Mouse (Mus musculus): ENCODE data around the gene Ggact. TPM values are rescaled to one million over a fixed set of nuclear protein-coding genes. Genes with fewer than 3 reads are reported as not detected.

Gene Ggact
- total RNA-seq (2021) = 10 to 100 TPM; 28.9 to 30.4 TPM

DNA sequence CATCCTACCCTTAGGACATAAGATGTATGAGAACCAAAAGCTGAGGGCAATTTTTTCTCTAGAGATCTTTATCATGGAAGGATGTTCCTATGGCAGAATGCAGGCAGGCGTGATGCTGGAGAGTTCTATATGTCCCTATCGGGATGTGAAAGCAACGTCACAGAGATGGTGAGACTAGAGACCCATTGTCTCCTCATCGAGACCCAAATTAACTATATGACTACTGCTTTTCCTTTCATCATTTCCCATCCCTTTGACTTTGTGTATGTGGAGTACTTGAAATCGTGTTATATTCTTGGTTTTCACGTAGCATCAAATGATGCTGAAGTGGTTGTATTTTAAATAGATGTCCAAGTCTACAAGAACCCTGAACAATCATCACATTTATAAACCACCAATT lies at the start of gene Ggact:
Gene Ggact, minus strand, starts transcription at position 101 of the 400 bp plus-strand sequence.
- DNase-seq (ENCODE audit: extremely low spot score in 1 of 2, low spot score in 1 of 2) = no peak

DNA sequence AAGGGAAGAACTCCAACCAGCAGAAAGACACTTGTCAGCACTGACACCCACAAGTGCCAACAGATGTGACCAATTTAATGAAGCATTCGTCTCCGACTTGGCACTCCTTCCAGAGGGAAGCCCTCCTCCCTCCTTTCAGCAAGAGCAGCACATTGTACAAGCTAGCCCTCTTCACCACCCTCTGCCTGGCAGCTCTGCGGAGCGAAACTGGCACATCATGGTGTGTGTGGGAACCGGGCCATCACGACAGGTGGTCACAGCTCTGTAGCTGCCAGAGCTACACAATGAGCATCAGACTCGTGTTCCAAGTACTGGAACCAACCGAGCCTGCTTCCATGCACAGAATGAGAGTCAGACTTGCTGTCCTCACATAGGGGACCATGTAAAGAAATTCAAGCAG lies 44.4 kb upstream of the Ggact start:
- DNase-seq (ENCODE audit: extremely low spot score in 1 of 2, low spot score in 1 of 2) = peak; percentile 81 to 86

DNA sequence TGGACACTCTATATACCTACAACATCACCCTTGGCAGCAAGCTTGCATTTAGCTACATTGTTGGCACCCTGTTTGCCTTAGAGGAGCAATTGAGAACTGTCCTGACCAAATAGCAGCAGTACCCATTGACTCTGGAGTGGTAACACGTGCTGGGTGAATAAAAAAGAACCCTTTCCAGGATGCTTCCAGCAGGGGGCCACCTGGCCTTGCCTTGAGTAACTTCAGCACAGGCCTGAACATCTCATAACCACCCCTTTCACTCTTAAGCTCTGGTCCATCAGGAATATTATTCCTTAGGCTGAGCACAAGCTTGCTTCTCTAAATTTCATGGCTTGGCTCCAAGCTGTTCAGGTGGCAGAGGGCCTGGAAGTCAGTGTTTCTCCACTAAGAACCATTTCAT lies 39.8 kb upstream of the Ggact start:
- peak; percentile 20 to 57 for DNase-seq (ENCODE audit: extremely low spot score in 1 of 2, low spot score in 1 of 2)

GRCm38 (mm10) chr14:122952556-122952955 lies 39.0 kb upstream of the Ggact start:
- no peak for DNase-seq (ENCODE audit: extremely low spot score in 1 of 2, low spot score in 1 of 2)

DNA sequence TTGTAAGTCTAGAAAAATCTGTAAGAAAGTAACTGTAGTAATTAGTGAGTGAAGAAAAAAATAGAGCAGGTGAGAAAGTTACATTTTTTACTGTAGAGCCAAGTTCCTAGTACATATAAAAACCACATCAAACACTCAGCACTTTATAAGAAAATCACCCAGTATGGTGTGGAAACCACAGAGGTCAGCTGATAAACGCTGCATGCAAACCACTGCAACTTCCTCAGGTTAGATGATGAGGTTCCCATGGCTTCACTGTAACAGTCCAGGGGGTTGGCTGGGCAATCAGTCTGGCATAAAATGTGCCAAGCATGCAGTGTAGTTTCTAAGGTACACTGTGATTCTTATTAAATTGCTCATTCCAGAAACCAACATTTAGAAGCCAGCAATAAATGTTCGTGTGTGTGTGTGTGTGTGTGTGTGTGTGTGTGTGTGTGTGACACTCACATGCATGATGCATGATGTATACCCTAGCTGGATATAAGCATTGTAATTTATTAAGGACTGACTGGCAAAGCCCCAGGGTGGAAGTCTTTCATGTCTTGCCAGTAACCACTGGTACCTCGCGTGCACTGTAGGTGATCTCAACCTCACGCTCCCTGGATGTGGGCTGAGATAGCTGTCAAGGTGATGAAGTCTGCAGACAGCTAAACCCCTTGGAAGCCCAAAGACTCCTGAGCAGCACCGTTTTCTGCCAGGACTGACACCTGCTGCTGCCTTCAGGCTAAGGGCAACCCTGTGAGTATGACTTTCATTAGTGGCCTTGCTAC lies 38.3 kb upstream of the Ggact start:
- DNase-seq (ENCODE audit: extremely low spot score in 1 of 2, low spot score in 1 of 2) = no peak

- no peak for DNase-seq (ENCODE audit: extremely low spot score in 1 of 2, low spot score in 1 of 2)
These were observed 37.4 kb upstream of the Ggact start for GRCm38 (mm10) chr14:122950915-122951314.

- DNase-seq (ENCODE audit: extremely low spot score in 1 of 2, low spot score in 1 of 2) = no peak
These were observed 29.9 kb upstream of the Ggact start for GRCm38 (mm10) chr14:122943475-122943853.

DNA sequence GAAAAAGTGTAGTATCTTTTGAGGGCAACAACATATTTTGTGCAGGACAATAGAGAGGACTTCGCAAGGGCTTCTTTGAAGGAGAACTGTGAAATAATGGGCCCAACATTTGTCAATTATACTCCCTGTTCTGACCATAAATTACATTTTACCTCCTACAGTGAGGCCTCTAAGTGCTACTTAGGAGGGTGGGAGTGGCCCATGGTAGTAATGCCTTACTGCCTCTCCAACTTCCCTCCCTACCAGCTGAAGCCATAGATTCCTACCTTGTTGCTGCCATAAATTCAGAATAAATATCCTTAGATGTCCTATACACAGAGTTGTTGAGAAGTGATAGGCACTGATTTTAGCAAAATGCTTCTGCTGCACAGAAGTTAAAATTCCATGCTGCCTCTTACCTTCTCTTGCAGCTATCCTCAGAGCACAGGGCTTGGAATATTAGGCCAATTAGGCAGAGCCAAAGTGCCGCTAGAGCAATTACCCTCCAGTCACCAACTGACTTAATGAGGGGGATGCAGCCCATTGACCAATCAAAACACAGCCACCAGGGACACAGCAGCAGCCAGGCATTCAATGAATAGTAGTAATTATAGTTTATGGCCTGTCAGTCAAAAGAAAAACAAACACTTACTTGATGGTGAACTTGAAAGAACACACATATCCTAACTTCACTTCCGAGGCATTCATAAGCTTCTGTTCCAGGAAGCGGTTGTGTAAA lies 29.4 kb upstream of the Ggact start:
- no peak for DNase-seq (ENCODE audit: extremely low spot score in 1 of 2, low spot score in 1 of 2)

GRCm38 (mm10) chr14:122936460-122936859 lies 22.9 kb upstream of the Ggact start:
- DNase-seq (ENCODE audit: extremely low spot score in 1 of 2, low spot score in 1 of 2) = no peak

DNA sequence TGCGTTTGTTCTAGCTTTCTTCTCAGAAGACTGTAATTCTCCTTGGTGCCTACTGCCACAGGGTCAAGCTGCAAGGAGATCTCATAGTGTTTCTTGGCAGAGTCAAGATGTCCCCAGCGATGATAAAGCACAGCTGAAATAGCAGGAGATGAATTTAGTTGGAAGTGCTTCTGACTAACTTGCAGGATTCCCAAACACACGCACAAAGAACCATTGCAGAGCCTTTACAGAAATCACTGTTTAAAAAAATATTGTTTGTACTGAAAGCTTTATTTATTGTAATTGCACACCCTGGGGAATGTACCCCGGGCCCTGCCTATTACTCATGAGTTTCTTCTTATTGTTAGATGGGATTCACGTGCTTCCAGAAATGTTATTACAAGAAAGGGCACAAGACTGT lies 6.5 kb upstream of the Ggact start:
- DNase-seq (ENCODE audit: extremely low spot score in 1 of 2, low spot score in 1 of 2) = no peak

- DNase-seq (ENCODE audit: extremely low spot score in 1 of 2, low spot score in 1 of 2) = no peak
These were observed 4.1 kb upstream of the Ggact start for GRCm38 (mm10) chr14:122917676-122918075.

DNA sequence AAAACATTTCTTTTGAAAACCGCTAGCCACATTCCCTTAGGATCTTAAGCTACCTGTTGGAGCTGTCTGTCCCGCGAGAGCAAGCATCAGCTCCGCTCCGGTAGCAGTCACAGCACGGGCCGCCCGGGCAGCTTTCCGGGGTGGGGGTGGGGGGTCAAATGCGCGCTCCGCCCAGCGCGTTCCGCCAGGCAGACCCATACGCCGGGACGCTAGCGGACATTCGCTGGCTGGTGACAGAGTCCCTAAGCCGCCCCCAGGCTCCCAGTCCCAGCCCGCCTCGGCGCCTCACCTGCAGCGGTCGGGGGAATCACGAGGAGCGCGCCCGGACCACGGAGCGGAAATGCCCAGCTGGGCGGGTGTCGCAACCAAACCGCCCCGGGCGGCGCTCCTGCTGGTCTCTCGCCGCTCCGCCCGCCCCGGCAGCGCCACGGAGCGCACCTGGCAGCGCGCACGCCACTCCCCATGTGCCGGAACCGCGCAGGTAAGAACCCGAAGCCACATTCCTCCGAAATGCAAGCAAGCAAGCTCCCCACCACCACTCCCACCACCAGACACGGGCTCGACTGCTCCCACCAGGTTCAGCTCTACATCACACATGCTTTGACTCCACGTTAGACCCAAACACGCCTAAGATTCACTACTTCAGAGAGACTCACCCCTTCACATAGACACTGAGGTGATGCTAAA lies 602 bp downstream of the Ggact start:
- peak; percentile 44 to 58 for DNase-seq (ENCODE audit: extremely low spot score in 1 of 2, low spot score in 1 of 2)

DNA sequence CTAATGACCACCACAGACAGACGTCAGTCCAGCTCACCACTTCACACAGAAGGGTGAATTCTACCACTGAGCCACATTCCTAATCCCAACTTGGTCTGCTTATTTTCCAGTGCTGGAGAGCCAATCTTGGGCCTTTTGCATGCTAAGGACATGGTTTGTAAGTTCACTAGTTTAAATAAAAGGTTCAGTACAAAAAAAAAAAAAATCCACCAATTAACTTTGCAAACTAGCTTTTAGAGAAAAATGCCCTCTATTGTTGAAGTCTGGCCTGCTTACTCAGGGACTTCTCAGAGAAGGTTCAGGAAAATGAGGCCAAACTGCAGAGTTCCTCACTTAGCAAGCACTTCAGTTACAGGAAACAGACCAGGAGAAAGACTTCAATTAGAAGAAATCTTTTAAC lies 1.4 kb downstream of the Ggact start:
- DNase-seq (ENCODE audit: extremely low spot score in 1 of 2, low spot score in 1 of 2) = no peak

DNA sequence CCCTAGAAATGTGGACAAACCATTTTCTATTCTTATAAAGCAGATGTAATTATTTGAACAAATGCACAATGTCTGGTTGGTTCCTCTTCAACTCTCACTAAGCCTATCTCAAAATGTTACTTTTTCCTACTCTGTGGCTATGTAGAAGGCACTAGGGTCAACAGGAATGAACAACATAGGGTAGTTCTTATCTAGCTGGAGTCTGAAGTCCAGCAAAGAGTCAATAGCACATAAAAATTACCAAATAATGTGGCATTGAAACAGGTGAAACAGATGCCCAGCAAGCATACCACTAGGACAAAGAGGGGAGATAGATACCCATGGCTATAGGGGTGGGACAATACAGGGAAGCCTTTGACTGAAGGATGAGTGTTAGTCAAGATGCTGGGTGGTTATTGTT lies 2.3 kb downstream of the Ggact start:
- no peak for DNase-seq (ENCODE audit: extremely low spot score in 1 of 2, low spot score in 1 of 2)

DNA sequence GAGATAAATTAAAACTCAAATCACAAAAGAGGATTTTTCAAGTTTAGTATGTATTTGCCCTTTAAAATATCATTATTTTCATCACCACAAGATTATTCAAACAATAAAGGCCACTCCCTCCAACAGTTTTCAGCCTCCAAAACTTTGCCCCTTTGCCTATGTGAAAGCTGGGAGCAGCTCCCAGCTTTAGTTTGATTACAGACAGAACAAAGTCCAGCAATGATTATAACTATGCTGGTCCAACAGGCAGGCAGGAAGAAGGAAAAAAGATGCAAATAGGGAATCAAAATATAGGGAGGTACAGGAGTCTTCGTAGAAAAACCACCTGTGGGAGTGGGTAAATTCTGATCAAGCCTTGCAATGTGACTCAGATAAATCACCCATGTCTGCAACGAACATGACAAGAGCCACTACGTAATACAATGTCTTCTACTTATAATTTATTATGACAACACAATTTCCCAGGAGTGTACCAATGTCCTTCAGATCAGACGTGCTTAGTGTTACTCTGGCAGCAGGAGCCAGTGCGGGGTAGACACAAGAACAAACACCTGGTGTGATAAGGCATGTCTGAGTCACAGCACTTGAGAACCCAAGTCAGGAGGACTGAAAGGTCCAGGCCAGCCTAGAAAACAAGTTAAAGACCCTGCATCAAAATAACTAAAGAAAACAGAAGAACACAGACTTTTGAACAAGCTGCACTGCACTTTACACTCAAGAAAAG lies 4.0 kb downstream of the Ggact start:
- no peak for DNase-seq (ENCODE audit: extremely low spot score in 1 of 2, low spot score in 1 of 2)

DNA sequence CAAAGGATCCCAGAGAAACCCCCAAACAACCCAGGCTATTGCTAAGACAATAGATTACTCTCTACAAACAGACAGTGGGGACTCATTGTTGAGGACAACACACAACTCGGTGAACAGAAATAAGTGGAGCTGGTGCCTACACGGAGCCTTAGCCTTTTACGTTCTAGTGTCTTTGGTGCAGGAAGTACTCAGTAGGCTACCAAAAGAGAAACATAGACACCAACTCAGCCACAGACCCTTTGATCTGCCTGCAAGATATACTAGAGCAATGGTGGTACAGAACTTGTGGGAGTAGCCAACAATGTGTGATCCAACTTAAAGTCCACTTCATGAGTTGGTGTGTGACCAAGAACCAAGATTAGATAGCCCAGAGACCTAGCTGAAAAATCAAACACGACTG lies 5.5 kb downstream of the Ggact start:
- no peak for DNase-seq (ENCODE audit: extremely low spot score in 1 of 2, low spot score in 1 of 2)

DNA sequence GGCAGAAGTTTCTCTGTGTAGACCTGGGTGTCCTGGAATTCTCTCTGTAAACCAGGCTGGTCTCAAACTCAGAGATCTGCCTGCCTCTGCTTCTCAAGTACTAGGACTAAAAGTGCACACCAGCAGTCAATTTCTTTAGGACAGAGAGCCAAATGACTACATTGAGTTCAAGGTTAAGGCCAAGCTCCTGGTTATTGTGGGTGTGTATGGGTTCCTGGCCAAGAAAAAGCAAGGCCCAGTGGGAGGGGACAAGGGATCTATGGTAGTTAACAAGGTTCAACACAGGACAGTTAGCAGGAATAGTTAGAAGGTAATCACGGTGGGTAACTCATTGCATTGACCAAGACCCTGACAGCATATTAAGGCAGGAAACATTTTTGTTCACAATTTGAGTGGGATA lies 8.6 kb downstream of the Ggact start:
- DNase-seq (ENCODE audit: extremely low spot score in 1 of 2, low spot score in 1 of 2) = no peak

DNA sequence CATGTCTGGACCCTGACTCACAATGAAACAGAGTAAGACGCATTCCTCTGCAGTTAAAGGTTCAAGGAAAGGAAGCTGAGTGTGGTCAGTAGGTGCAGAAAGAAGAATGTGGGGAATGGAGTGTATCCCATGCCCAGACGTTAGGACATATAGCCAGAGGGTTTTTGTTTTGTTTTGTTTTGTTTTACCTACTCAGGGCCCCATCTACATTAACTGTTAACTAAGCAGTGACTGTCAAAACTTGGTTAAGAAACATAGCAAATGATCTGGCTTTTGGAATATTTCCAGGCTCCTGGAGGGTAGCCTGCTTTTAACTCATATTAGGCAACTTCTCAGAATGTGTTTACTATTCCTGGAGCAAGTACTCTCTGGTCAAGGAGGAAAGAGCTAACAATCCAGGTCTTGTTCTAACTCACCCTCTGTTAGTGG lies 9.6 kb downstream of the Ggact start:
- DNase-seq (ENCODE audit: extremely low spot score in 1 of 2, low spot score in 1 of 2) = no peak

DNA sequence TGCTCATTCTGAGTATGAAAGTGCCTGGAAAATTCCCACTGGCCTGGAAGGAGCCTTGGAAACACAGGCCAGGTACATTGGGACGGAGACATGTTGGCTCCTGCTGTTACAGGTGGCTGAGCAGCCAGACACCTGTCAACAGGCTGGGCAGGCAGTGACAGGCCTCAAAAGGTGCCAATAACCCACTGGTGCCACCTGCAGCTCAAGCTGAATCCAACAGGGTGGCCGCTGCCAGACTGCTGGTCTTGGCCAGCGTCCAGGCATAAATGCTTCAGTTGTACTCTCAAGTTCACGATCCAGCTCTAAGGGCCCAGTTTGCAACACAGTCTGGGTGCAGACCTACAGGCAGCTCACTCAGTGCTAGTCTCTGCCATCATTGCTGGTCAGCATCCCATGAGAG lies 10.7 kb downstream of the Ggact start:
- peak in 1 of 2 experiments; percentile 47 for DNase-seq (ENCODE audit: extremely low spot score in 1 of 2, low spot score in 1 of 2)

- peak in 1 of 2 experiments; percentile 4 for DNase-seq (ENCODE audit: extremely low spot score in 1 of 2, low spot score in 1 of 2)
These were observed 11.4 kb downstream of the Ggact start for GRCm38 (mm10) chr14:122902136-122902535.

GRCm38 (mm10) chr14:122901715-122902114 lies 11.8 kb downstream of the Ggact start:
- DNase-seq (ENCODE audit: extremely low spot score in 1 of 2, low spot score in 1 of 2) = no peak

All from layer of hippocampus, postnatal 25 days (tissue).